Mouse (Mus musculus) heart, postnatal 0 days (tissue): ENCODE results near the gene Il17ra. TPM values are rescaled to one million over a fixed set of nuclear protein-coding genes. Genes with fewer than 3 reads are reported as not detected.
A peak's percentile ranks its signal among the peaks of the same experiment; 100 is the strongest.

Source experiments
- ATAC-seq: fragments of 200-750 bp; cut with Nextera tagmentation; 2 replicates; pipeline ENCODE4 v1.8.0; 2017; ENCODE audit warnings: low read depth, moderate number of reproducible peaks, moderate library complexity; ENCODE audit not compliant: insufficient read depth
- DNase-seq: peaks from one replicate; pipeline ENCODE4 v3.0.0-alpha.2; 2016; ENCODE audit warnings: low spot score
- H3K27ac ChIP-seq: fragments of 300-500 bp; sonication (generic); 2 replicates; pipeline ENCODE4 v1.5.1; 2014; ENCODE audit warnings: low read depth, mild to moderate bottlenecking
- H3K27me3 ChIP-seq: fragments of 300-500 bp; sonication (generic); 2 replicates; pipeline ENCODE4 v1.6.1; 2014; ENCODE audit warnings: low read length, mixed read lengths; ENCODE audit not compliant: control insufficient read depth, insufficient read depth
- H3K36me3 ChIP-seq: fragments of 300-500 bp; sonication (generic); replicated peaks from 2 replicates; pipeline ENCODE4 v1.6.1; 2014; ENCODE audit warnings: low read length, mixed read lengths; ENCODE audit not compliant: control insufficient read depth, insufficient read depth
- H3K4me1 ChIP-seq: fragments of 300-500 bp; sonication (generic); 2 replicates; pipeline ENCODE4 v1.6.1; 2014; ENCODE audit warnings: antibody characterized with exemption; ENCODE audit not compliant: control insufficient read depth, insufficient read depth
- H3K4me2 ChIP-seq: fragments of 300-500 bp; sonication (generic); 2 replicates; pipeline ENCODE4 v1.6.1; 2014; ENCODE audit warnings: low read depth, mild to moderate bottlenecking, low read length, moderate library complexity
- H3K4me3 ChIP-seq: fragments of 300-500 bp; sonication (generic); 2 replicates; pipeline ENCODE4 v1.5.1; 2014; ENCODE audit warnings: low read depth, low read length
- H3K9ac ChIP-seq: fragments of 300-500 bp; sonication (generic); replicated peaks from 2 replicates; pipeline ENCODE4 v1.6.1; 2014; ENCODE audit warnings: low read depth, low read length, mixed read lengths
- H3K9me3 ChIP-seq: fragments of 300-500 bp; sonication (generic); replicated peaks from 2 replicates; pipeline ENCODE4 v1.6.1; 2016; ENCODE audit warnings: low read length; ENCODE audit not compliant: control insufficient read depth
- CTCF ChIP-seq: IDR thresholded peaks from 2 replicates; pipeline ENCODE4 v1.5.1; 2016; ENCODE audit warnings: antibody characterized with exemption, control low read depth, low read depth
- EP300 ChIP-seq: IDR thresholded peaks from 2 replicates; pipeline ENCODE4 v1.6.1; 2016; ENCODE audit warnings: antibody characterized with exemption, low read depth
- WGBS: fragments of 180-500 bp; shearing (Covaris S2); extraction: QIAGEN DNeasy Blood & Tissue Kit; methylation state at CpG from one replicate; pipeline ENCODE4 v1.1.7; 2014; 5-methylcytosine and 5-hydroxymethylcytosine counted together
- polyA plus RNA-seq: library from polyadenylated mRNA; unstranded; fragments of >200 nt; fragmentation: Nextera tagmentation; extraction: Ambion mirVana; gene quantifications from 2 replicates; pipeline ENCODE4 v1.2.1, GENCODE M21; 2015
- total RNA-seq: library from RNA; depleted of rRNA; stranded (reverse); fragments of >200 nt; gene quantifications from 2 replicates; pipeline ENCODE4 v1.2.3, GENCODE M21; 2014; ENCODE audit warnings: low replicate concordance

Gene Il17ra
- total and polyA plus RNA-seq, 2 experiments from 2014 or later: 1.4 to 3.5 TPM

DNA sequence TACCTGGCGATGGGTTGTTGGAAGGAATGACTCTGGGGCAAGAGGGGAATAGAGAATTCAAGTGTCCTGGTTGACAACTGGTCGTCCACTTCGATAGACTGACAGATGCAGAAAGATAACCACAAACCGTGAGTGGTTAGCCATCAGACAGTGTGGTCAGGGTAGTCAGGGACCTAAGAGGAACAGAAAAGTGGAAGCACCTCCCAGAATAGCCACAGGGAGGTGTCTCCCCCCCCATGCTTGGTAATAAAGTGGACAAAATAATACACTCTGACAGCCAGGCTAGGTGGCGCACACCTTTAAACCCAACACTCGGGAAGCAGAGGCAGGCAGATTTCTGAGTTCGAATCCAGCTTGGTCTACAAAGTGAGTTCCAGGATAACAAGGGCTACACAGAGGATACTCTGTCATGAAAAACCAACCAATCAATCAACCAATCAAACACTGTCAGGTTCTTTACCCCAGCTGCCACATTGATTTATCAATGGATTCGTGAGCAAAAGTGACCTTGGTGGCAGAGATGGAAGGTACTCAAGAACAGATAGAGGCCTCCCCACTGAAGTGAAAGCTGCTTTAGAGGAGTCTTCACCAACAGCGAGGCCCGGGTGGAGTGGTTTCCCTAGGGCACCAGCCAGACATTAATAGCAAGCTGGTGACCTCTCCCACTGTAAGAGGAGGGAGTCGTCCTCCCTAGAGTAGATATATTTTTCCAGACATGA is 10.5 kb upstream of the Il17ra start:
- Histone ChIP-seq H3K27ac (no peak overlapping the region), H3K4me1 (no peaks in the 10 kb centered on the region), H3K27me3 (no peaks in the 10 kb centered on the region), H3K9me3 (no peaks in the 10 kb centered on the region), H3K36me3 (no peaks in the 10 kb centered on the region), H3K4me3 (no peak overlapping the region), H3K4me2 (no peak overlapping the region), H3K9ac (no peak overlapping the region)
- no peak for DNase-seq
- WGBS: 81% methylated on average over 11 of the region's 11 CpGs
- ATAC-seq: no peak
- TF ChIP-seq CTCF (no peak), EP300 (no peak)

DNA sequence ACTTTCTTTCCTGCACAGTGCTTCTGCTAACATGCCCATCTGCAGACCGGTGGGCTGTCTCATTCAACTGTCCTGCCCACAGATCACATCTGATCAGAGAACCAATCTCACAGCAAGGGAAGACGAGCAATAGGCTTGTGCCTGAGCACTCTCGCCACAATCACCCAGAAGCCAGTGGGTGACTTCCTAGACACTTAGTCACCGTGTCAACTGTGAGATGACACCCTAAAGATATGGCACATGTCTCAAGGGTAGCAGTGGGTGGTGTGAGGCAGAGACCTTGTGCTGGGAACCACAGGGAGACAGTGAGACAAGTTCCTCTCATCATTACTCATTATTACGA is 10.0 kb upstream of the Il17ra start:
- no peaks in the 10 kb centered on the region for H3K9me3 ChIP-seq
- no peaks in the 10 kb centered on the region for H3K27me3 ChIP-seq
- no peak for DNase-seq
- no peak for ATAC-seq
- no peak overlapping the region for H3K27ac ChIP-seq
- 63% methylated on average over 5 of the region's 5 CpGs for WGBS
- TF ChIP-seq CTCF: no peak
- TF ChIP-seq EP300: no peak
- H3K4me1 ChIP-seq: no peaks in the 10 kb centered on the region
- no peak overlapping the region for H3K4me2 ChIP-seq
- H3K36me3 ChIP-seq: no peaks in the 10 kb centered on the region
- no peak overlapping the region for H3K4me3 ChIP-seq
- no peak overlapping the region for H3K9ac ChIP-seq

DNA sequence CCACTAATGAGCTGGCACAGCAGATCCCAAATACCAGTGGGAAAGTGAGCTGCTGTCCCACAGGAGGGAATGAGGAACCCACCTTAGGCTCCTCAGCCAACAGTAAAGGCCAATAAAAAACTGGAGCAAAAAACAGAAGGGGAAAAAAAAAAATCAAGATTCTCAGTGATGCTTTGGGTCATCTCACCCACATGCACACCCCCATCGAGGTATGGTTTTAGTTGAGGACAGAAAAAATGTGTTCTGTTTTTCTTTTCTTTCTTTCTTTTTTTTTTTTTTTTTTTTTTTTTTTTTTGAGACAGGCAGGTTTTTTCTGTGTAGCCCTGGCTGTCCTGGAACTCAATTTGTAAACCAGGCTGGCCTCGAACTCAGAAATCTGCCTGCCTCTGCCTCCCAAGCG is 9.5 kb upstream of the Il17ra start:
- Histone ChIP-seq H3K9me3 (no peaks in the 10 kb centered on the region), H3K4me1 (no peaks in the 10 kb centered on the region), H3K9ac (no peak overlapping the region), H3K4me2 (no peak overlapping the region), H3K36me3 (no peaks in the 10 kb centered on the region), H3K27me3 (no peaks in the 10 kb centered on the region), H3K4me3 (no peak overlapping the region), H3K27ac (no peak overlapping the region)
- TF ChIP-seq CTCF: no peak
- TF ChIP-seq EP300: no peak
- DNase-seq: no peak
- no peak for ATAC-seq
- 91% methylated on average over 3 of the region's 3 CpGs for WGBS

DNA sequence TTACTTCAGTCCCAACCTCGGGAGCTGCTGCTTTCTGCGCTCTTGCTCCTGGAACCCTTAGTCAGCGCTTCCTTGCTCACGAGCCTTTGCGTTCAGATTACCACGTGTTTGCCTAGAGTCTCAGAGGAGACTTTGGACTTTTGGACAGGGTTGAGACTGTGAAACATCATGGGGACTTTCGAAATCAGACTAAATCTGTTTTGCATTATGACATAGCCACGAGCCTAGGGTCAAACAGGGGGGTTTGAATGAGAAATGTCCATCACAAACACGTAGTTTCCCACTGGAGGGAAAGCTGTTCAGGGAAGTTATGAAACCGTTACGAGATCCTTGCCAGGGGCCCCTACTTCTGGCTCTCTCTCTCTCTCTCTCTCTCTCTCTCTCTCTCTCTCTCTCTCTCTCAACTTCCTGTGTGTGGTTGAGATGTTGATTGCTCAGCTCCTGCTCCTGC is 8.4 kb upstream of the Il17ra start:
- no peaks in the 10 kb centered on the region for H3K4me1 ChIP-seq
- no peak overlapping the region for H3K4me2 ChIP-seq
- H3K27ac ChIP-seq: no peak overlapping the region
- H3K36me3 ChIP-seq: no peaks in the 10 kb centered on the region
- no peaks in the 10 kb centered on the region for H3K27me3 ChIP-seq
- 52% methylated on average over 11 of the region's 11 CpGs for WGBS
- no peak for TF ChIP-seq CTCF
- no peak overlapping the region for H3K9ac ChIP-seq
- no peak for ATAC-seq
- no peak overlapping the region for H3K4me3 ChIP-seq
- DNase-seq: no peak
- H3K9me3 ChIP-seq: no peaks in the 10 kb centered on the region

DNA sequence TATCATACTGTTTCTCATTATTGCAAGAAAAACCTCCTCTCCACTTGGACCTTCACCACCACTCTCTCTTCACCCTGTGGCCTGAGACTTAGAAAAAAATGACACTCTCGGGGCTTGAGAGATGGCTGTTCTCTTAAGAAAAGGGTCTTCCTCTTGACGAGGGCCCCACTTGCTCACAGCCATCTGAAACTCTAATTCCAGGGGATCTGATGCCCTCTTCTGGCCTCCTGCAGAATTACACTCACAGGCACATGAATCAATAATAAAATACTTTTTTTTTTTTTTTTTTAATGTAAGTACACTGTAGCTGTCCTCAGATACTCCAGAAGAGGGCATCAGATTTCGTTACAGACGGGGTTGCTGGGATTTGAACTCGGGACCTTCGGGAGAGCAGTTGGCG is 6.0 kb upstream of the Il17ra start:
- H3K36me3 ChIP-seq: no peaks in the 10 kb centered on the region
- no peak overlapping the region for H3K4me2 ChIP-seq
- H3K27ac ChIP-seq: no peak overlapping the region
- peaks cover 11% of the 10 kb centered on the region for H3K27me3 ChIP-seq
- TF ChIP-seq CTCF (0 out of 2 replicates have a peak, but pooled peaks have one; percentile 24), EP300 (no peak)
- H3K9ac ChIP-seq: no peak overlapping the region
- H3K4me1 ChIP-seq: no peaks in the 10 kb centered on the region
- no peaks in the 10 kb centered on the region for H3K9me3 ChIP-seq
- 64% methylated on average over 7 of the region's 7 CpGs for WGBS
- no peak overlapping the region for H3K4me3 ChIP-seq
- ATAC-seq (no peak), DNase-seq (no peak)

DNA sequence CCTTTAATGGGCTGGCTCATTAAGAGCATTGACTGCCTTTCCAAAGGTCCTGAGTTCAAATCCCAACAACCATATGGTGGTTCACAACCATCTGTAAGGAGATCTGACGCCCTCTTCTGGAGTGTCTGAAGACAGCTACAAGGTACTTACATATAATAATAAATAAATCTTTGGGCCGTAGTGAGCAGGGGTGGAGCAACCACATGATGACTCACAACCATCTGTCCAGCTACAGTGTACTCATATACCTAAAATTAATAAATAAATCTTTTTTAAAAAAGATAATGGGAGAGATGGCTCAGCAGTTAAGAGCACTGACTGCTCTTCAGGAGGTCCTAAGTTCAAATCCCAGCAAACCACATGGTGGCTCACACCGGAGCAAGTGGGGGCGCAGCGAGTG is 5.3 kb upstream of the Il17ra start:
- H3K27ac ChIP-seq: no peak overlapping the region
- no peak overlapping the region for H3K9ac ChIP-seq
- H3K36me3 ChIP-seq: no peaks in the 10 kb centered on the region
- H3K4me2 ChIP-seq: no peak overlapping the region
- no peak overlapping the region for H3K4me3 ChIP-seq
- ATAC-seq (no peak), DNase-seq (no peak)
- peaks cover 16% of the 10 kb centered on the region for H3K27me3 ChIP-seq
- no peak for TF ChIP-seq EP300
- no peak for TF ChIP-seq CTCF
- H3K4me1 ChIP-seq: no peaks in the 10 kb centered on the region
- WGBS: 84% methylated on average over 5 of the region's 5 CpGs
- no peaks in the 10 kb centered on the region for H3K9me3 ChIP-seq
